In the genomic region with DNA sequence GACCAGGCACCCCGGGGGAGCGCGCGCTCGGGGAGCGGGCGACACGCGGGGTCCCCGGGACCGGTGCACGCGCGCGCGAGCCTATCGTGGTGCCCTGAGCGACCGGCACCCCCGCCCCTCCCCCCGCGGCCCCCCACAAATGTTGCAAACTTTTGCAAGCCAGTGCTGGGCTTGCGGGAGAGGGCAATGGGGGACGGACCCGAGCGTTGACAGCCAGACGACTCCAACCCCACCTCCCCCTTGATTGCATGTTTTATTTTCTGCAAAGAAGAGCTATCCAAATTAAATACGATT, we compare ENCODE assay signal across 8 mouse cellular contexts. TPM values are rescaled to one million over a fixed set of nuclear protein-coding genes. Genes with fewer than 3 reads are reported as not detected.
DNase-seq lines count a peak whose midpoint lies in the region; ATAC-seq lines count a peak whose summit lies in the region.

No protein-coding gene starts in this region.

- ATAC-seq in lung, embryonic 15.5 days (ENCODE audit: borderline replicate concordance, extremely low read depth, low FRiP score, low TSS enrichment): peak; percentile 15; the same call in 1 of the 2 replicates
- ATAC-seq in neural tube, embryonic 15.5 days (ENCODE audit: low FRiP score): peak; percentile 25

- WGBS in lung, embryonic 15.5 days: under 1% methylated on average over 28 of the region's 28 CpGs
- under 1% methylated on average over 16 of the region's 28 CpGs for WGBS in limb, embryonic 10.5 days
- WGBS in neural tube, embryonic 15.5 days: 2% methylated on average over 27 of the region's 28 CpGs

- peak overlapping the region; percentile 97 for H3K27ac ChIP-seq in lung, embryonic 15.5 days
- peak overlapping the region; percentile 87 for H3K27ac ChIP-seq in limb, embryonic 10.5 days
- H3K27ac ChIP-seq in neural tube, embryonic 15.5 days (replicated peaks): peak overlapping the region; percentile 97

- H3K9me3 ChIP-seq in lung, embryonic 15.5 days: no peaks in the 10 kb centered on the region
- no peaks in the 10 kb centered on the region for H3K9me3 ChIP-seq in limb, embryonic 10.5 days (replicated peaks)
- no peaks in the 10 kb centered on the region for H3K9me3 ChIP-seq in neural tube, embryonic 15.5 days (replicated peaks)

- DNase-seq in adrenal gland, postnatal 14 days: peak; percentile 55
- no peak for DNase-seq in adrenal gland, postnatal 10 days
- DNase-seq in lung, postnatal 25 days (ENCODE audit: low spot score): no peak
- no peak for DNase-seq in limb, embryonic 10.5 days (ENCODE audit: low spot score)
- no peak for DNase-seq in adrenal gland, adult (ENCODE audit: inconsistent age in 2 of 2, low spot score in 1 of 2)
- DNase-seq in cerebellum, adult 9-10 months: no peak

- H3K4me1 ChIP-seq in lung, embryonic 15.5 days: peaks cover 16% of the 10 kb centered on the region
- peaks cover 37% of the 10 kb centered on the region for H3K4me1 ChIP-seq in limb, embryonic 10.5 days
- peaks cover 40% of the 10 kb centered on the region for H3K4me1 ChIP-seq in neural tube, embryonic 15.5 days

- H3K27me3 ChIP-seq in lung, embryonic 15.5 days: no peaks in the 10 kb centered on the region; the same call in 1 of the 2 replicates
- H3K27me3 ChIP-seq in limb, embryonic 10.5 days (ENCODE audit: low read depth, poor library complexity, severe bottlenecking): peaks cover 33% of the 10 kb centered on the region
- H3K27me3 ChIP-seq in neural tube, embryonic 15.5 days (replicated peaks): no peaks in the 10 kb centered on the region

- H3K4me3 ChIP-seq in lung, embryonic 15.5 days: peak overlapping the region; percentile 92
- H3K4me3 ChIP-seq in limb, embryonic 10.5 days: peak overlapping the region; percentile 88
- peak overlapping the region; percentile 94 for H3K4me3 ChIP-seq in neural tube, embryonic 15.5 days (replicated peaks)

- H3K36me3 ChIP-seq in lung, embryonic 15.5 days: no peaks in the 10 kb centered on the region
- no peaks in the 10 kb centered on the region for H3K36me3 ChIP-seq in limb, embryonic 10.5 days
- no peaks in the 10 kb centered on the region for H3K36me3 ChIP-seq in neural tube, embryonic 15.5 days

- H3K9ac ChIP-seq in lung, embryonic 15.5 days: peak overlapping the region; percentile 76
- peak overlapping the region; percentile 90 for H3K9ac ChIP-seq in neural tube, embryonic 15.5 days (replicated peaks)

- H3K4me2 ChIP-seq in lung, embryonic 15.5 days: peak overlapping the region; percentile 93
- peak overlapping the region; percentile 96 for H3K4me2 ChIP-seq in neural tube, embryonic 15.5 days

RNA-seq across cellular contexts. Expression of a gene that starts 0.4 kb away (rescaled TPM):
- total RNA-seq in adrenal gland, postnatal 14 days (2021): 50.1 and 56.5 TPM in 2 replicates
- 10 to 100 TPM; 44.1 to 60.6 TPM for total RNA-seq in adrenal gland, postnatal 10 days (2021)
- polyA plus RNA-seq in lung, embryonic 15.5 days (2015; fragmentation: Nextera tagmentation; extraction: Ambion mirVana): 6.8 and 6.9 TPM in 2 replicates
- polyA plus RNA-seq in limb, embryonic 10.5 days (2016; fragmentation: Nextera tagmentation; extraction: Ambion mirVana): 2.3 and 3.8 TPM in 2 replicates
- polyA plus RNA-seq in neural tube, embryonic 15.5 days (2015; fragmentation: Nextera tagmentation; extraction: Ambion mirVana): 17.3 and 18.1 TPM in 2 replicates
